Mouse (Mus musculus) embryonic facial prominence, embryonic 10.5 days (tissue): Measurements from ENCODE around the gene Gm14391. TPM values are rescaled to one million over a fixed set of nuclear protein-coding genes. Genes with fewer than 3 reads are reported as not detected.
"Not testable (repeated sequence)": the region's sequence is repeated elsewhere in the genome, so short reads cannot be mapped to it uniquely, and the experiment has no call there.

Source experiments
- DNase-seq: peaks from one replicate; pipeline ENCODE4 v3.0.0-alpha.2; 2017; ENCODE audit warnings: low spot score
- H3K27ac ChIP-seq: fragments of 300-500 bp; sonication (generic); replicated peaks from 2 replicates; pipeline ENCODE4 v1.5.1; 2016; ENCODE audit warnings: mild to moderate bottlenecking
- H3K27me3 ChIP-seq: fragments of 300-500 bp; sonication (generic); replicated peaks from 2 replicates; pipeline ENCODE4 v1.6.1; 2016; ENCODE audit warnings: low read depth, mild to moderate bottlenecking; ENCODE audit not compliant: poor library complexity, severe bottlenecking
- H3K36me3 ChIP-seq: fragments of 300-500 bp; sonication (generic); replicated peaks from 2 replicates; pipeline ENCODE4 v1.6.1; 2016; ENCODE audit warnings: mild to moderate bottlenecking, moderate library complexity
- H3K4me1 ChIP-seq: fragments of 300-500 bp; sonication (generic); 2 replicates; pipeline ENCODE4 v1.6.1; 2016
- H3K4me3 ChIP-seq: fragments of 300-500 bp; sonication (generic); 2 replicates; pipeline ENCODE4 v1.5.1; 2016; ENCODE audit warnings: mild to moderate bottlenecking, moderate library complexity
- H3K9me3 ChIP-seq: fragments of 300-500 bp; sonication (generic); 2 replicates; pipeline ENCODE4 v1.6.1; 2016; ENCODE audit warnings: mild to moderate bottlenecking
- WGBS: fragments of 180-500 bp; shearing (Covaris S2); methylation state at CpG from one replicate; pipeline ENCODE4 v1.1.7; 2016; 5-methylcytosine and 5-hydroxymethylcytosine counted together
- polyA plus RNA-seq: library from polyadenylated mRNA; unstranded; fragments of >200 nt; fragmentation: Nextera tagmentation; extraction: Ambion mirVana; gene quantifications from 2 replicates; pipeline ENCODE4 v1.2.1, GENCODE M21; 2016

Gene Gm14391
- 7.1 and 11.5 TPM in 2 replicates for polyA plus RNA-seq

GRCm38 (mm10) chr2:175206732-175207131, at the start of gene Gm14391:
TSS of gene Gm14391 (minus strand) at chr2:175206917.
- H3K27me3 ChIP-seq, H3K36me3 ChIP-seq, H3K4me3 ChIP-seq, H3K27ac ChIP-seq, DNase-seq, H3K4me1 ChIP-seq, H3K9me3 ChIP-seq: not testable (repeated sequence)
- no CpG with 5 or more reads among the region's 7 CpGs for WGBS

DNA sequence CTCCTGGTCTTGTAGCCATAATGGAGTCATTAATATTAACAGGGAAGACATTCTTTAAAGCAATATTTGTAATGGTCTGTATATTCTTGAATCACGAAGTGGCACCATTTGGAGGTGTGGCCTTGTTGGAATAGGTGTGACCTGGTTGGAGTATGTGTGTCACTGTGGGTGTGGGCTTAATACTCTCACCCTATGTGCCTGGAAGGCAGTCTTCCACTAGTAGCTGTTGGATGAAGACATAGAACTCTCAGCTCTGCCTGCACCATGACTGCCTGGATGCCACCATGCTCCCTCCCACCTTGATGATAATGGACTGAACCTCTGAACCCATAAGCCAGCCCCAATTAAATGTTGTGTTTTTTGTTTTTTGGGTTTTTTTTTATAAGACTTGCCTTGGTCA, 27.7 kb downstream of the Gm14391 start:
- not testable (repeated sequence) for DNase-seq, H3K4me1 ChIP-seq, H3K4me3 ChIP-seq, H3K27me3 ChIP-seq, H3K9me3 ChIP-seq, H3K27ac ChIP-seq, H3K36me3 ChIP-seq
- 54% methylated on average over 1 of the region's 1 CpGs for WGBS

- no peaks in the 10 kb centered on the region for H3K36me3 ChIP-seq
- H3K27me3 ChIP-seq, result no peaks in the 10 kb centered on the region
- no peak overlapping the region for H3K4me3 ChIP-seq
- WGBS, result 85% methylated on average over 6 of the region's 6 CpGs
- H3K9me3 ChIP-seq, result 0 out of 2 replicates have a peak, but pooled peaks cover 3% of the 10 kb centered on the region
- no peak for DNase-seq
- H3K4me1 ChIP-seq, result no peaks in the 10 kb centered on the region
- H3K27ac ChIP-seq, result no peak overlapping the region
These were observed 30.4 kb downstream of the Gm14391 start for GRCm38 (mm10) chr2:175176312-175176711.

DNA sequence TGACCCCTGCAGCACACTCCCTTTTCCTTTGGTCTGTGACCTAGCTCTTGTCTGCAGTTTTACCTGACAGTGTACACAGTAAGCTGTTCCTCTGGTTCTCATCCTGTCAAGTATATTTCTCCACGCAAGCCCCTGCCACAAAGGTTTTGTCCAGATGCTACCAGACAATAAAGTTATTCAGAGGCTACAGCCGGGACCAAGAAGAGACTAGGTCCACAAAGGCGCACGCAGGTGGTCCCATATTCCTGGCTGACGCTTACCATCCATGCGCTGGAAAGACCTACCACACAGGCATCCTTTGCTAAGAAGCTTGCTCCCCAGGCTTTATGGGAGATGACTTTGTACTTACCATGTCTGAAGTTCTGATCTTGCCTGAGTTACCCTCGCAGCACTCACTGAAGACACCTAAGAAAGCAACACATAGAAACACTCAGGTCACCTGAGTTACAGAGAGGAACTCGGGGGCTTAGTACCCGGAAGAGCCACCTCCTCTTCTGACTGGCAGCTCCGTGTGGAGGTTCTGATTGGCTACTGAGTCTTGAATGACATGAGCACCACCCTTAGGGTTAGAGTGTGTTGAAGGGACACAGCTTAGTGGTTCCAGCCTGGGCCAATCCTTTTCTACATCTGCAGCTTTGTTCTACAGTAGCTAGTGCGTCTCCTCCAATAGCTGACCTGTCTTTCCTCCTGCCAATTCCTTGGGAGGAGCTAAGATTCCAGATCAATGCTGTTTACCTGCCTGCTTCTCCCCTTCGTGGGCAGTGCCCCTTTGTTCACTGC, 31.1 kb downstream of the Gm14391 start, which contains the start of gene Gm14443:
Gene Gm14443 (minus strand): TSS at position 471 of the 780 bp plus-strand sequence.
- 81% methylated on average over 12 of the region's 12 CpGs for WGBS
- not testable (repeated sequence) for H3K4me1 ChIP-seq, H3K9me3 ChIP-seq, H3K27me3 ChIP-seq, H3K36me3 ChIP-seq, H3K4me3 ChIP-seq, DNase-seq, H3K27ac ChIP-seq

- H3K27me3 ChIP-seq, DNase-seq, H3K9me3 ChIP-seq, H3K27ac ChIP-seq, H3K4me3 ChIP-seq, H3K36me3 ChIP-seq, H3K4me1 ChIP-seq: not testable (repeated sequence)
- WGBS, result 85% methylated on average over 2 of the region's 2 CpGs
These were observed 32.7 kb downstream of the Gm14391 start for GRCm38 (mm10) chr2:175174058-175174457.

DNA sequence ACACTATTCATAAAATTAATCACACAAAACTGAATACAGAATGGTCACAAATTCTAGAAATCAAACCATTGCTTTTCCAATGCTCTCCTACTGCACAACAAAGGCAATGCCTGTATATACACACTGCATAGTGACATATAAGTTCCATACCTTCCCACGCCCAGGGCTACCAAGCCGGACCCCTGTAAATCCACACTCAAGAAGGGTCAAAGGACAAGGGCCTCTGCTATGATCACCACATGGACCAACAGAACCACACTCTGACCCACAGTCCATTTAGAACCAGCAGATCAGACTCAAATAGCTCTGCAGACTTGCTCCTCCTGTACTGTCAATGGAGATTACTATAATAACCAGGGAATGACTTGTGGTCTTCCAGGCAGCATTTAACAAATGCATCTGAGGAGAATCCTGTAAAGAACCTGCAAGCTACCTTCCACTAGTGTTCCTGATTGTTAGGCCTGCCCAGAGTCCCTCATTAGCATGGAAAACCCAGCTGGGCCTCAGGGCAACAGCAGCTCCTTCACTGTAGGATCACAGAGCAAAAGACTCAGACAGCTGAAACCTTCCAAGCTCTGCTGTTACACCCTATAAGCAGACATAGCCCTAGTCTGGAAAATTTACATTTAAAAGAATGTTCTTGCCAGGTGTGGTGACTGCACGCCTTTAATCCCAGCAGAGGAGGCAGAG, 33.7 kb downstream of the Gm14391 start:
- DNase-seq, H3K9me3 ChIP-seq, H3K36me3 ChIP-seq, H3K27ac ChIP-seq, H3K4me1 ChIP-seq, H3K27me3 ChIP-seq, H3K4me3 ChIP-seq: not testable (repeated sequence)
- 88% methylated on average over 3 of the region's 3 CpGs for WGBS

DNA sequence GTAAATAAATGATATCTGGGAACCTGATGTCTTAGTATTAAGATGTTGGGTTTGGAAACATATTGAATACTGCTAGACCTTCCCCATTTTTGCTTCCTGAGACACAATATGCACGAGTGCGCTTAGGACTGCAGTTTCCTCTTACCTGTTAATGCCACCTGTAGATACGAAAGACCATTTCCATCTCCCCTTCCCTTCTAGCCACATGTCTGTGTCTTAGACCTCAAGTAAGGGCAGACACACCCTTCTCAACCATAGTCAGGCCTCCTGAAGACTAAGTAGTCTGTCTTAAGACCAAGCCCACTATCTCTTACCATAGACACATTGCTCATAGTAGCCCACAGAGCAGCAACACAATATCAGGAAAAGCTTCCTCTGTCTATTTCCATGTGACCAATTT, 34.6 kb downstream of the Gm14391 start:
- no peaks in the 10 kb centered on the region for H3K27me3 ChIP-seq
- DNase-seq, result no peak
- no peak overlapping the region for H3K27ac ChIP-seq
- WGBS, result 91% methylated on average over 3 of the region's 3 CpGs
- H3K4me1 ChIP-seq, result no peaks in the 10 kb centered on the region
- H3K9me3 ChIP-seq, result no peaks in the 10 kb centered on the region
- no peak overlapping the region for H3K4me3 ChIP-seq
- H3K36me3 ChIP-seq, result no peaks in the 10 kb centered on the region

GRCm38 (mm10) chr2:175166870-175167269, 39.8 kb downstream of the Gm14391 start:
- H3K4me3 ChIP-seq, H3K36me3 ChIP-seq: not testable (repeated sequence)

GRCm38 (mm10) chr2:175165110-175165509, 41.6 kb downstream of the Gm14391 start:
- not testable (repeated sequence) for H3K9me3 ChIP-seq, H3K4me1 ChIP-seq, H3K4me3 ChIP-seq, H3K27me3 ChIP-seq, H3K36me3 ChIP-seq, H3K27ac ChIP-seq, DNase-seq
- 95% methylated on average over 12 of the region's 12 CpGs for WGBS

More at GRCm38 (mm10) chr2:175166870-175167269, 39.8 kb downstream of the Gm14391 start:
- not testable (repeated sequence) for H3K27ac ChIP-seq, H3K4me1 ChIP-seq, H3K27me3 ChIP-seq, DNase-seq, H3K9me3 ChIP-seq
- 90% methylated on average over 2 of the region's 2 CpGs for WGBS

DNA sequence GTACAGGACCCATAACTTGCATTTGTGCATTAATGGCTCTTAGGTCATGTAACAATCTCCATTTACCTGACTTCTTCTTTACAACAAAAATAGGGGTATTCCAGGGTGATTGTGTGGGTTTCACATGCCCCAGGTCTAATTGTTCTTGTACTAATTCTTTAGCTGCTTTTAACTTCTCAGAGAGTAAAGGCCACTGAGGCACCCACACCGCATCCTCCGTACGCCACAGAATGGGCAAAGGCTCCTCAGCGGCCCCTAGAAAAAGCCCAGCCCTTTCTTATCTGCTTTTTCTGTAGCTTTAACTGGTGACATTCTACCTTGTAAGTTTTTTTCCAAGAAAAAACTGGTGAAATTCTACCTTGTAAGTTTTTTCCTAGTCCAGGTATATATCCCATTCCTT, 45.3 kb downstream of the Gm14391 start:
- WGBS, result 91% methylated on average over 4 of the region's 4 CpGs
- not testable (repeated sequence) for DNase-seq, H3K4me1 ChIP-seq, H3K4me3 ChIP-seq, H3K36me3 ChIP-seq, H3K27me3 ChIP-seq, H3K27ac ChIP-seq
- H3K9me3 ChIP-seq, result peaks cover 16% of the 10 kb centered on the region

- H3K27ac ChIP-seq, result no peak overlapping the region
- H3K9me3 ChIP-seq, result peaks cover 23% of the 10 kb centered on the region
- 86% methylated on average over 3 of the region's 3 CpGs for WGBS
These were observed 48.1 kb downstream of the Gm14391 start for GRCm38 (mm10) chr2:175158642-175159041.

DNA sequence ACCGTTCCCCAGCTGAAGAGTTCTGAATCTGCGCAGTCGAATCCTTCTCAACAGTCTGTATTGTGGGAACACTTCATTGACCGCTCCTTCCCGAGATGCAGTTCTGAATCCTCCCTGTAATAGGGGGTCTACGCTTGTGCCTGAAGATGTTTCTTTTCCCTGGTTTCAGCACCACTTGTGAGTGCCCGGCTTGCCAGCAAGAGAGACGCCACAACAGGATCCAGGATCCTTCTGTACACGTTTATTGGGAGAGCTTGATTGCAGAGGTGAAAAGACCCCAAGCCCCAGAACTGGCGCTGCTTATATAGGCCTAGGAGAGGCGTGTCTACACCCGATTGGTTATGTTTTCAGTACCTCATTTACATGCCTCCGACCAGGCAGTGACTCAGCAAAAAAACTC, 50.0 kb downstream of the Gm14391 start:
- DNase-seq, result no peak
- H3K27ac ChIP-seq, result no peak overlapping the region
- no peaks in the 10 kb centered on the region for H3K36me3 ChIP-seq
- H3K4me1 ChIP-seq, result no peaks in the 10 kb centered on the region
- WGBS, result 93% methylated on average over 13 of the region's 13 CpGs
- no peak overlapping the region for H3K4me3 ChIP-seq
- H3K9me3 ChIP-seq, result peaks cover 23% of the 10 kb centered on the region
- H3K27me3 ChIP-seq, result no peaks in the 10 kb centered on the region

More at GRCm38 (mm10) chr2:175158642-175159041, 48.1 kb downstream of the Gm14391 start:
- Histone ChIP-seq H3K27me3 (no peaks in the 10 kb centered on the region), H3K4me3 (no peak overlapping the region), H3K36me3 (no peaks in the 10 kb centered on the region), H3K4me1 (no peaks in the 10 kb centered on the region)
- DNase-seq, result no peak

DNA sequence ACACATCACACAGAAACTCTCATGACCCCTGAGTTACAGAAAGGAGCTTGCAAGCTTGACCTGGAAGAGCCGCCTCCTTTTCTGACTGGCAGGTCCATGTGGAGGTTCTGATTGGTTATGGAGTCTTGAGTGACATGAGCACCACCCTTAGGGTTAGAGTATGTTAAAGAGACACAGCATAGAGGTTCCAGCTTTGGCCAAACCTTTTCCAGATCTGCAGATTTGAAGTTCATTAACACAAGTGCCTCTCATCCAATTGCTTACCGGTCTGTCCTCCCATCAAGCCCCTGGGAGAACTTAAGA, 64.8 kb downstream of the Gm14391 start, which contains the start of gene Gm14399:
Gene Gm14399 (minus strand): TSS at position 20 of the 303 bp plus-strand sequence.
- 3% methylated on average over 1 of the region's 2 CpGs for WGBS
- H3K9me3 ChIP-seq, H3K36me3 ChIP-seq, H3K4me1 ChIP-seq, DNase-seq, H3K27me3 ChIP-seq: not testable (repeated sequence)
- H3K27ac ChIP-seq, result peak within 1 kb of the TSS; percentile 35; the same call in 1 of the 2 replicates
- H3K4me3 ChIP-seq, result peak within 1 kb of the TSS; percentile 57
